Mouse (Mus musculus): ENCODE results near the gene Mcpt2. TPM values are rescaled to one million over a fixed set of nuclear protein-coding genes. Genes with fewer than 3 reads are reported as not detected.
"Not testable (repeated sequence)": the region's sequence is repeated elsewhere in the genome, so short reads cannot be mapped to it uniquely, and the experiment has no call there.

Mcpt2 gene
- polyA plus RNA-seq, 1 experiment from 2014 or later = not detected

GRCm38 (mm10) chr14:56062213-56062612, 20.4 kb downstream of the Mcpt2 start, which contains the start of gene Mcpt4:
Gene Mcpt4, minus strand, starts transcription at chr14:56062313.
- 59% methylated on average over 3 of the region's 3 CpGs for WGBS
- ATAC-seq (ENCODE audit: low read depth); H3K27ac ChIP-seq (ENCODE audit: low read length): not testable (repeated sequence)

DNA sequence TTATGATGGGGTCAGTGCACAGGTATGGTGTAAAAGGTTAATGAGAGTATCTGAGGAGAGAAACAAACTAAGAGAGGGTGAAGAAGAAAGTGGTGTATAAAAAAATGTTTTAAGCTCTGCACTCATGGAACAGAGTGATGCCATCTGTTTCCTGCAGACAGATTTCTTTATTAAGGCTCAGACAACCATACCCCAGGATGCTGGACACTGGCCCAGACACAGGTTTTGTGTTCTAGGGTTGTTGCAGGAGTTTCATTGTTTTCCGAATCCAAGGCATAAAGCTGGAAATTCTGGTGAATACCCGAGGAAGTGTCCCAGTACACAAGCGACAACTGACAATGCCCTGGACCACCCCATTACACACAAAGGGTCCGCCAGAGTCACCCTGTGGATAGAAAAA, 40.2 kb downstream of the Mcpt2 start:
- Histone ChIP-seq H3K4me2 (ENCODE audit: low read depth, low read length) (no peak overlapping the region), H3K9ac (ENCODE audit: low read length) (no peak overlapping the region), H3K36me3 (ENCODE audit: control insufficient read depth, insufficient read depth, low read length) (no peaks in the 10 kb centered on the region), H3K4me3 (ENCODE audit: low read length) (no peak overlapping the region), H3K4me1 (replicated peaks; ENCODE audit: control insufficient read depth, insufficient read depth, low read length) (no peaks in the 10 kb centered on the region), H3K27me3 (ENCODE audit: control insufficient read depth, insufficient read depth, low read depth, low read length) (no peaks in the 10 kb centered on the region), H3K9me3 (ENCODE audit: control insufficient read depth, low read length) (no peaks in the 10 kb centered on the region), H3K27ac (ENCODE audit: low read length) (no peak overlapping the region)
- 89% methylated on average over 4 of the region's 4 CpGs for WGBS
- no peak for ATAC-seq (ENCODE audit: low read depth)

More at GRCm38 (mm10) chr14:56062213-56062612, 20.4 kb downstream of the Mcpt2 start, which contains the start of gene Mcpt4:
- not testable (repeated sequence) for H3K36me3 ChIP-seq (ENCODE audit: control insufficient read depth, insufficient read depth, low read length); H3K9ac ChIP-seq (ENCODE audit: low read length); H3K4me1 ChIP-seq (replicated peaks; ENCODE audit: control insufficient read depth, insufficient read depth, low read length); H3K9me3 ChIP-seq (ENCODE audit: control insufficient read depth, low read length); H3K27me3 ChIP-seq (ENCODE audit: control insufficient read depth, insufficient read depth, low read depth, low read length); H3K4me3 ChIP-seq (ENCODE audit: low read length); H3K4me2 ChIP-seq (ENCODE audit: low read depth, low read length)

- H3K27me3 ChIP-seq (ENCODE audit: control insufficient read depth, insufficient read depth, low read depth, low read length) = no peaks in the 10 kb centered on the region
- no peaks in the 10 kb centered on the region for H3K36me3 ChIP-seq (ENCODE audit: control insufficient read depth, insufficient read depth, low read length)
- H3K9ac ChIP-seq (ENCODE audit: low read length) = no peak within 1 kb of the TSS
- ATAC-seq (ENCODE audit: low read depth) = no peak
- no peak within 1 kb of the TSS for H3K4me3 ChIP-seq (ENCODE audit: low read length)
- no peaks in the 10 kb centered on the region for H3K4me1 ChIP-seq (replicated peaks; ENCODE audit: control insufficient read depth, insufficient read depth, low read length)
- 91% methylated on average over 2 of the region's 2 CpGs for WGBS
- H3K4me2 ChIP-seq (ENCODE audit: low read depth, low read length) = no peak within 1 kb of the TSS
- no peak within 1 kb of the TSS for H3K27ac ChIP-seq (ENCODE audit: low read length)
- H3K9me3 ChIP-seq (ENCODE audit: control insufficient read depth, low read length) = no peaks in the 10 kb centered on the region
Measured at GRCm38 (mm10) chr14:56085167-56085566, 43.3 kb downstream of the Mcpt2 start, which contains the start of gene Mcpt8. Gene Mcpt8, minus strand, starts transcription at chr14:56085273.

GRCm38 (mm10) chr14:56086711-56087110, 44.9 kb downstream of the Mcpt2 start:
- H3K27ac ChIP-seq (ENCODE audit: low read length) = no peak overlapping the region
- 57% methylated on average over 3 of the region's 3 CpGs for WGBS
- H3K4me1 ChIP-seq (replicated peaks; ENCODE audit: control insufficient read depth, insufficient read depth, low read length) = no peaks in the 10 kb centered on the region

GRCm38 (mm10) chr14:56093353-56093752, 51.5 kb downstream of the Mcpt2 start:
- Histone ChIP-seq H3K36me3 (ENCODE audit: control insufficient read depth, insufficient read depth, low read length) (no peaks in the 10 kb centered on the region), H3K27ac (ENCODE audit: low read length) (no peak overlapping the region), H3K9ac (ENCODE audit: low read length) (no peak overlapping the region), H3K4me2 (ENCODE audit: low read depth, low read length) (no peak overlapping the region), H3K27me3 (ENCODE audit: control insufficient read depth, insufficient read depth, low read depth, low read length) (no peaks in the 10 kb centered on the region), H3K4me3 (ENCODE audit: low read length) (no peak overlapping the region), H3K4me1 (replicated peaks; ENCODE audit: control insufficient read depth, insufficient read depth, low read length) (no peaks in the 10 kb centered on the region), H3K9me3 (ENCODE audit: control insufficient read depth, low read length) (no peaks in the 10 kb centered on the region)
- WGBS = 63% methylated on average over 2 of the region's 2 CpGs
- no peak for ATAC-seq (ENCODE audit: low read depth)

More at GRCm38 (mm10) chr14:56086711-56087110, 44.9 kb downstream of the Mcpt2 start:
- ATAC-seq (ENCODE audit: low read depth) = no peak
- Histone ChIP-seq H3K27me3 (ENCODE audit: control insufficient read depth, insufficient read depth, low read depth, low read length) (no peaks in the 10 kb centered on the region), H3K4me3 (ENCODE audit: low read length) (no peak overlapping the region), H3K36me3 (ENCODE audit: control insufficient read depth, insufficient read depth, low read length) (no peaks in the 10 kb centered on the region), H3K9me3 (ENCODE audit: control insufficient read depth, low read length) (no peaks in the 10 kb centered on the region), H3K4me2 (ENCODE audit: low read depth, low read length) (no peak overlapping the region), H3K9ac (ENCODE audit: low read length) (no peak overlapping the region)

Small RNA genes lying within 50 kb of the gene (microRNA-seq; reads per million reads assigned to microRNA genes)
- not detected for gene Mir6949

Other genes with a start within 250 kb of the Mcpt2 start
- gene Nfatc4, start 218.9 kb upstream of the Mcpt2 start, polyA plus RNA-seq (2015; fragmentation: Nextera tagmentation; extraction: Ambion mirVana) = 48.2 and 48.5 TPM in 2 replicates
- 16.9 and 18.8 TPM in 2 replicates for gene Nynrin, start 188.0 kb upstream of the Mcpt2 start, polyA plus RNA-seq (2015; fragmentation: Nextera tagmentation; extraction: Ambion mirVana)
- gene Cbln3, start 157.6 kb upstream of the Mcpt2 start, polyA plus RNA-seq (2015; fragmentation: Nextera tagmentation; extraction: Ambion mirVana) = 1.1 and 1.2 TPM in 2 replicates
- gene Khnyn, start 157.1 kb upstream of the Mcpt2 start, polyA plus RNA-seq (2015; fragmentation: Nextera tagmentation; extraction: Ambion mirVana) = 17.8 and 19.5 TPM in 2 replicates
- 55.0 and 55.9 TPM in 2 replicates for gene Sdr39u1, start 141.7 kb upstream of the Mcpt2 start, polyA plus RNA-seq (2015; fragmentation: Nextera tagmentation; extraction: Ambion mirVana)
- 6.5 and 8.9 TPM in 2 replicates for gene Cma1, start 97.4 kb upstream of the Mcpt2 start, polyA plus RNA-seq (2015; fragmentation: Nextera tagmentation; extraction: Ambion mirVana)
- gene Cma2, start 91.1 kb upstream of the Mcpt2 start, polyA plus RNA-seq (2015; fragmentation: Nextera tagmentation; extraction: Ambion mirVana) = not detected in 2 replicates
- gene Mcpt1, start 24.1 kb upstream of the Mcpt2 start, polyA plus RNA-seq (2015; fragmentation: Nextera tagmentation; extraction: Ambion mirVana) = not detected in 2 replicates
- gene Mcpt9, start 11.5 kb upstream of the Mcpt2 start, polyA plus RNA-seq (2015; fragmentation: Nextera tagmentation; extraction: Ambion mirVana) = not detected in 2 replicates
- gene Mcpt4, start 20.3 kb downstream of the Mcpt2 start, polyA plus RNA-seq (2015; fragmentation: Nextera tagmentation; extraction: Ambion mirVana) = 0.23 and 0.83 TPM in 2 replicates
- 0.79 and 1.0 TPM in 2 replicates for gene Mcpt8, start 43.2 kb downstream of the Mcpt2 start, polyA plus RNA-seq (2015; fragmentation: Nextera tagmentation; extraction: Ambion mirVana)
- 0.35 TPM in 1 of 2 replicates, not detected in the other for gene Ctsg, start 60.5 kb downstream of the Mcpt2 start, polyA plus RNA-seq (2015; fragmentation: Nextera tagmentation; extraction: Ambion mirVana)
- gene Gzme, start 78.6 kb downstream of the Mcpt2 start, polyA plus RNA-seq (2015; fragmentation: Nextera tagmentation; extraction: Ambion mirVana) = not detected in 2 replicates
- not detected in 2 replicates for gene Gzmd, start 90.6 kb downstream of the Mcpt2 start, polyA plus RNA-seq (2015; fragmentation: Nextera tagmentation; extraction: Ambion mirVana)
- gene Gzmg, start 117.5 kb downstream of the Mcpt2 start, polyA plus RNA-seq (2015; fragmentation: Nextera tagmentation; extraction: Ambion mirVana) = not detected in 2 replicates
- gene Gzmn, start 132.6 kb downstream of the Mcpt2 start, polyA plus RNA-seq (2015; fragmentation: Nextera tagmentation; extraction: Ambion mirVana) = not detected in 2 replicates
- not detected in 2 replicates for gene Gzmf, start 169.4 kb downstream of the Mcpt2 start, polyA plus RNA-seq (2015; fragmentation: Nextera tagmentation; extraction: Ambion mirVana)
- gene Gzmc, start 192.6 kb downstream of the Mcpt2 start, polyA plus RNA-seq (2015; fragmentation: Nextera tagmentation; extraction: Ambion mirVana) = not detected in 2 replicates
- 2.0 and 2.3 TPM in 2 replicates for gene Gzmb, start 220.2 kb downstream of the Mcpt2 start, polyA plus RNA-seq (2015; fragmentation: Nextera tagmentation; extraction: Ambion mirVana)